Mouse (Mus musculus): ENCODE results near the gene Macrod1. TPM values are rescaled to one million over a fixed set of nuclear protein-coding genes. Genes with fewer than 3 reads are reported as not detected.

The Macrod1 gene
- polyA plus RNA-seq, 1 experiment from 2014 or later = 32.9 TPM

DNA sequence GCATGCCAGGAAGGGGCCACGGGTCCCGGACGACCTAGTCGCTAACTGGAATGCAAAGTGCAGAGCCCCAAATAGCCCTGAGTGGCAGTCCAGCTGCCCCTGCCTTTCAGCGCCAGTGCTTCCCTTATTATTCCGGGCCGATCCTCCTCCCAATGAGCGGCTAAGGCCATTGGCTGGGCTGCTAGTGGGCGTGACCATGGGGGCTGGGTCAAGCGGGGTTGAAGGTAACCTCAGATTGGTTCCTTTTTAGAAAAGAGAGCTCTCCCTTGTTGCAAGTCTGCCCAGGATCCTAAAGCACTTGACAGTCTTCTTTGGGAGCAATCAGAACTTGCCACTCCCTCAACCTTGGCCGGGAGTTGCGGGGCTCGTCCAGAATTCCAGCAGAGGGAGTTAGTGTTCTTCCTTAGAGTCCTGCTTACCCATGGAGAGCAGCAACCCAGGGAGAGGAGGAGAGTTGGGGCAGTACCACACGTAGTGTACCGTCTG, 1.2 kb downstream of the Macrod1 start:
- under 1% methylated on average over 15 of the region's 15 CpGs for WGBS
- peak overlapping the region; percentile 84 for H3K9ac ChIP-seq
- H3K4me2 ChIP-seq = peak overlapping the region; percentile 100
- peak; percentile 51; the same call in 1 of the 2 replicates for ATAC-seq (ENCODE audit: extremely low read depth, insufficient number of reproducible peaks, low FRiP score, low TSS enrichment)
- peak overlapping the region; percentile 76 for H3K4me3 ChIP-seq
- no peaks in the 10 kb centered on the region for H3K9me3 ChIP-seq
- H3K27ac ChIP-seq (replicated peaks) = peak overlapping the region; percentile 87
- no peaks in the 10 kb centered on the region for H3K36me3 ChIP-seq
- H3K27me3 ChIP-seq (replicated peaks) = no peaks in the 10 kb centered on the region
- H3K4me1 ChIP-seq = peaks cover 38% of the 10 kb centered on the region

DNA sequence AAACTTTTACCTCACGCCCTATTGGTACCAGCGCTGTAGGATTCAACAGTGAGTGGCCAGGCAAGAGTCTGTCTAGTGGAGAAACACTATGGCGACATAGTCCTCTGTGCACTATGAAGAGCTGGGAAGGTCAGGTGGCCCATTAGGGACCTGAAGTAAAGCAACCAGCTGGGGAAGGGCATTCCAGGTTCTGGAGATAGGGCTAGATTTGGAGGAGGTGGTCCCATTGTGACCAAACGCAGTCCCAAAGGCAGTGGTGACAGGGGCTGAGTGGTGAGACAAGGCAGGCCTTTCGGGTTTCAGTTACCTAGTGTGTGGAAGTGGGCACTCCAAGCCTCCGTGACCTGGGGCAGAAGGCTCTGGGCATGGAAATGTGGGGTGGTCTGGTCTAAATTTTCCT, 1.9 kb downstream of the Macrod1 start:
- whole genome bisulfite sequencing = 45% methylated on average over 6 of the region's 6 CpGs
- H3K4me1 ChIP-seq = peaks cover 38% of the 10 kb centered on the region
- no peaks in the 10 kb centered on the region for H3K9me3 ChIP-seq
- no peaks in the 10 kb centered on the region for H3K27me3 ChIP-seq (replicated peaks)
- ATAC-seq (ENCODE audit: extremely low read depth, insufficient number of reproducible peaks, low FRiP score, low TSS enrichment) = no peak
- peak overlapping the region; percentile 60 for H3K9ac ChIP-seq
- H3K4me2 ChIP-seq = peak overlapping the region; percentile 100
- peak overlapping the region; percentile 87 for H3K27ac ChIP-seq (replicated peaks)
- H3K4me3 ChIP-seq = peak overlapping the region; percentile 76
- no peaks in the 10 kb centered on the region for H3K36me3 ChIP-seq

GRCm38 (mm10) chr19:7062110-7062509, 5.5 kb downstream of the Macrod1 start:
- no peak overlapping the region for H3K4me2 ChIP-seq
- 80% methylated on average over 5 of the region's 5 CpGs for WGBS

DNA sequence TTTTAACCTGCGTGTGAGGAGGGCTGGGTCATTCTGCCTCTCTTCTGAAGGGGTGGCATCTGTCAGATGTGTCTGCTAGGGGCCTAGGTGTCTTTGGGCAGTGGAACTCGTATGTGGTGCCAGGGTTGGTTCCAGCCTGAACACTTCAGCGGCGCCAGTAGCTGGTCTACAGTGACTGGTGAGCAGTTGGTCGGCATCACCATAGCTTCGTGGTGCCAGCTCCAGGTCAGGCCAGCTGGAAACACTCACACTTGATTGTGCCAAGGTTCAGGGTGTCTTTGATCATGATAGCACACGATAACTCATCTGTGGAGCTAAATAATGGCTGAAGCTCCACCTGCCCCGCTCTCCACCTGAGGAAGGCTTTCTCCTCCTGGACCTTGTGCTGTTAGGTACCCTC, 6.3 kb downstream of the Macrod1 start:
- no peak overlapping the region for H3K27ac ChIP-seq (replicated peaks)
- peaks cover 21% of the 10 kb centered on the region for H3K4me1 ChIP-seq
- no peaks in the 10 kb centered on the region for H3K36me3 ChIP-seq
- H3K4me3 ChIP-seq = no peak overlapping the region
- no peak overlapping the region for H3K4me2 ChIP-seq
- no peak overlapping the region for H3K9ac ChIP-seq
- peaks cover 19% of the 10 kb centered on the region for H3K27me3 ChIP-seq (replicated peaks)
- H3K9me3 ChIP-seq = no peaks in the 10 kb centered on the region
- ATAC-seq (ENCODE audit: extremely low read depth, insufficient number of reproducible peaks, low FRiP score, low TSS enrichment) = no peak
- 86% methylated on average over 8 of the region's 8 CpGs for WGBS

More at GRCm38 (mm10) chr19:7062110-7062509, 5.5 kb downstream of the Macrod1 start:
- H3K36me3 ChIP-seq = no peaks in the 10 kb centered on the region
- no peak overlapping the region for H3K9ac ChIP-seq
- H3K9me3 ChIP-seq = no peaks in the 10 kb centered on the region
- no peak overlapping the region for H3K27ac ChIP-seq (replicated peaks)
- H3K4me3 ChIP-seq = no peak overlapping the region
- H3K27me3 ChIP-seq (replicated peaks) = peaks cover 11% of the 10 kb centered on the region
- H3K4me1 ChIP-seq = peaks cover 28% of the 10 kb centered on the region
- ATAC-seq (ENCODE audit: extremely low read depth, insufficient number of reproducible peaks, low FRiP score, low TSS enrichment) = no peak

- H3K4me3 ChIP-seq = no peak overlapping the region
- H3K9me3 ChIP-seq = no peaks in the 10 kb centered on the region
- no peaks in the 10 kb centered on the region for H3K36me3 ChIP-seq
- ATAC-seq (ENCODE audit: extremely low read depth, insufficient number of reproducible peaks, low FRiP score, low TSS enrichment) = no peak
- H3K9ac ChIP-seq = no peak overlapping the region
- no peak overlapping the region for H3K4me2 ChIP-seq
- 7% methylated on average over 3 of the region's 3 CpGs for WGBS
- no peak overlapping the region for H3K27ac ChIP-seq (replicated peaks)
- peaks cover 22% of the 10 kb centered on the region for H3K4me1 ChIP-seq
- H3K27me3 ChIP-seq (replicated peaks) = peaks cover 32% of the 10 kb centered on the region
Observed at GRCm38 (mm10) chr19:7064571-7064970, 8.0 kb downstream of the Macrod1 start.

DNA sequence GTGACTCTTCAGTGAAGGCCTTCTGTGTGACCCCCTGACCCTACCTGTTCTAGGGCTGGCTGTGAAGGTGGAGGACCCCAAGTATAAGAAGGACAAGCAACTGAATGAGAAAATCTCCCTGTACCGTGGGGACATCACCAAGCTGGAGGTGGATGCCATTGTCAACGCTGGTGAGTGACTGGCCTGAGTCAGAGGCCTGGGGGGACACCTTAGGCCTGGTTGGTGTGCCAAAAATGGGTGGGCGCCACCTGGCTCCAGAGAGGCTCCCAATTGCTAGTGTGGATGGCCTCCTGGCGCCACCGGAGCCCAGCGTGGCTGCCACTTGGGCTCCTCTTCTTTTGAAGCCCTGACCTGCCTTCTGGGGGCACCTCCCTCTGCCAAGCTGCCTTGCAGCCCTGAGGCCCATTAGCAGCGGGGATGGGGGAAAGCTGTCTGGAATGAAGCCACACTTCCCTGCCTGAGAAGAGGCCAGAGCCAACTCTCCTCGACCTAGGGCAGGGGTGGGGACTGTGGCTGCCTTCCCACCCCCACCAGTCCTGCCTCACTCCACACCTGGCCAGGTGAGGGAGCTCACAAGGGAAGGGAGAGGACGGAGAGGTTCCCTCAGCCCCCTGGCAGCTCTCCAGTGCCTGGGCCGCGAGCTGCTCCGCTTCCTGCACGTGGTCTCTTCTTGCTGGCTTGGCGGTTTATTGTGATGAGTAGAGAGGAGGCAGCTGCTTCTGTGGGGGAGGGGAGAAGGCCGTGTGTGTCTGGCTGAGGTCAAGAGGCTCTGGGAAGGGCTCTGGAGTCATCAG, 9.6 kb downstream of the Macrod1 start:
- WGBS = 31% methylated on average over 15 of the region's 15 CpGs
- Histone ChIP-seq H3K9me3 (no peaks in the 10 kb centered on the region), H3K4me3 (no peak overlapping the region), H3K4me2 (peak overlapping the region; percentile 36), H3K9ac (peak overlapping the region; percentile 63), H3K4me1 (peaks cover 33% of the 10 kb centered on the region), H3K36me3 (no peaks in the 10 kb centered on the region), H3K27ac (replicated peaks) (peak overlapping the region; percentile 33; the same call in 1 of the 2 replicates), H3K27me3 (replicated peaks) (peaks cover 41% of the 10 kb centered on the region)
- no peak for ATAC-seq (ENCODE audit: extremely low read depth, insufficient number of reproducible peaks, low FRiP score, low TSS enrichment)

DNA sequence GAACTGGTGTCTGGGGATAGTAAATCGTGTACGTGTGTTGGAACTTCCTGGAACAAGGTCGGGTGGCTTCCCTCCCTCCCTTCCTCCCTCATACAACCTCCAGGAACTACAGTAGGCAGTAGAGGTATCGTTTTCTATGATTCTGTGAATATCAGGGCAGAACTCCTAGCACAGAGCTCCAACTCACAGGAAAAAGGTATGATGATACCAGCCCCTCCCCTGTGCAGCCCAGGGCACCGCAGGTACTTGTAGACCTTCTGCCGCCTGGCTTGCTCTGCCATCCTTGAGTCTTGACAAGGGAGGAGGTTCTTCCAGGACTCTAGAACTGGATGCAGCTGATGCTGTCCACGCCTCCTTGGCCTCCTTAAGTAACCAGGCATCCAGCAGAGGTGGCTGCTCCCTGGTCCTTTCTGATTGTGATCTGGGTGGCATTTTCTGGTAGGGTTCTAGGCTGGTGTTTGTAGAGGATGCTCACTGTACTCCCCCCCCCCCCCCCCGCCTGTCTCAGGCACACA, 10.3 kb downstream of the Macrod1 start:
- H3K4me1 ChIP-seq = peaks cover 33% of the 10 kb centered on the region
- H3K9ac ChIP-seq = peak overlapping the region; percentile 63; the same call in 1 of the 2 replicates
- no peak overlapping the region for H3K4me3 ChIP-seq
- no peak for ATAC-seq (ENCODE audit: extremely low read depth, insufficient number of reproducible peaks, low FRiP score, low TSS enrichment)
- H3K36me3 ChIP-seq = no peaks in the 10 kb centered on the region
- peaks cover 48% of the 10 kb centered on the region for H3K27me3 ChIP-seq (replicated peaks)
- H3K4me2 ChIP-seq = peak overlapping the region; percentile 36
- H3K9me3 ChIP-seq = no peaks in the 10 kb centered on the region
- peak overlapping the region; percentile 33; the same call in 1 of the 2 replicates for H3K27ac ChIP-seq (replicated peaks)
- 38% methylated on average over 7 of the region's 8 CpGs for WGBS

GRCm38 (mm10) chr19:7067344-7068050, 10.9 kb downstream of the Macrod1 start:
- 35% methylated on average over 20 of the region's 20 CpGs for WGBS
- no peak overlapping the region for H3K27ac ChIP-seq (replicated peaks)

DNA sequence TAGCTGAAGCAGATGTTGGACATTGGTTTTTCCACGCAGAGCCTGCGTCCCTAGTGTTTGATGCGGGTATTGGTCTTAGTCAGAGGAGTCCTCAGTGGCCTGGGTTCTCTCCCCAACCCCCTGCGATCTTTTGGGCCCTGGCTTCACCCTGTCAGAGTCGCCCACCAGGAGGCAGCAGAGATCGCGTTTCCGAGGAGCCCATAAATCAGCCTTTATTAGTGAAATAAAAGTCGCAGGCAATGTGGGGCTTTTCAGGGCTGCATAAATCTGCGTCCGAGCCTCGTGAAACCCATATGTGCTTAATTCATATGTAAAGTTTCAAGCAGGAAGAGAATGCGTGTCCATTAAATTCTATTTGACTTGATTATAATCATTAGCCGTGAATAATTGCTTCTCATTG, 11.5 kb downstream of the Macrod1 start:
- H3K9me3 ChIP-seq = no peaks in the 10 kb centered on the region
- no peak overlapping the region for H3K4me2 ChIP-seq
- H3K4me1 ChIP-seq = peaks cover 46% of the 10 kb centered on the region
- H3K36me3 ChIP-seq = no peaks in the 10 kb centered on the region
- 8% methylated on average over 14 of the region's 14 CpGs for WGBS
- H3K27me3 ChIP-seq (replicated peaks) = peaks cover 55% of the 10 kb centered on the region
- no peak overlapping the region for H3K27ac ChIP-seq (replicated peaks)
- no peak; the same call in 1 of the 2 replicates for ATAC-seq (ENCODE audit: extremely low read depth, insufficient number of reproducible peaks, low FRiP score, low TSS enrichment)
- H3K4me3 ChIP-seq = no peak overlapping the region
- no peak overlapping the region for H3K9ac ChIP-seq

More at GRCm38 (mm10) chr19:7067344-7068050, 10.9 kb downstream of the Macrod1 start:
- Histone ChIP-seq H3K4me1 (peaks cover 39% of the 10 kb centered on the region), H3K27me3 (replicated peaks) (peaks cover 54% of the 10 kb centered on the region), H3K9me3 (no peaks in the 10 kb centered on the region), H3K36me3 (no peaks in the 10 kb centered on the region), H3K9ac (no peak overlapping the region), H3K4me3 (no peak overlapping the region), H3K4me2 (no peak overlapping the region)
- no peak for ATAC-seq (ENCODE audit: extremely low read depth, insufficient number of reproducible peaks, low FRiP score, low TSS enrichment)

DNA sequence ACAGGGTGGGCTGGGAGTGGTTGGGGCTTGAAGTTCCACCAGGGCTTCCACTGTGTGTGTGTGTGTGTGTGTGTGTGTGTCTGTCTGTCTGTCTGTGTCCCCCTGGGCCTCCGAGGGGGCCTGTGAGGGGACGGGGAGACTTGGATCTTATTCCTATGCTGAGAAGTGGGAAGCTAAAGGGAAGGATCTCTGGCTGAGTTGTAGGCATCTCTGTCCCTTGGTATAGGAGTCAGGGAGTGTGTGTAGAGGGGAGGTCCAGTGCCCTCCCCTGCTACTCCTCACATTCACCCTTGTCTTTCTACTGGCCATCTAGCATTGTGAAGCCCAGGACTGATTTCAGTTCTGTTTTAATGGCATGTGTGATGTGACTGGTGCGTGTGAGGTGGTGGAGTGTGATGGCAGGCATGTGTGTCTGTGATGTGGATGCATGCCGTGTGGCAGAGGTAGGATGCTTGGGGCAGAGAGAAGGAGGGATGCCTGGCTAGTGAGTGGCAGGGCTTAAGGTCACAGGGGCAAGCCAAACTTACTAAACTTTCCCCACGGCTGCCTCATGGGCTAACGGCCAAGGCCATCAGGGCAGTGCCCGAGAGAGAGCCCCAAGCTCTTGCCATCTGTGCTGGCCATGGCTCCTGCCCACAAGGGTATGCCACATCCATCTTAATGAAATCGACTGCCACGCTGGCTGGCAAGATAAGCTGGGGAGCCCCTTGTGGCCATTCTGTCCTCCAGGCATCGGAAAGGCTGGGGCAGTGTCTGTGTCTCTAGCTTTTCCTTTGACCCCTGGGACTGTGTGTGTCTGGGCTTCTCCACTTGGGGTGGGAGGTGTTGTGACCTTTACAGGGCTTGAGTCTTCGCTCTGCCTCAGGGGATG, 12.3 kb downstream of the Macrod1 start:
- ATAC-seq (ENCODE audit: extremely low read depth, insufficient number of reproducible peaks, low FRiP score, low TSS enrichment) = no peak
- Histone ChIP-seq H3K4me1 (peaks cover 50% of the 10 kb centered on the region), H3K4me2 (no peak overlapping the region), H3K9ac (0 out of 2 replicates have a peak overlapping the region, but pooled peaks have one; percentile 39), H3K27me3 (replicated peaks) (peaks cover 55% of the 10 kb centered on the region), H3K4me3 (no peak overlapping the region), H3K36me3 (no peaks in the 10 kb centered on the region), H3K27ac (replicated peaks) (no peak overlapping the region), H3K9me3 (no peaks in the 10 kb centered on the region)
- WGBS = 65% methylated on average over 11 of the region's 11 CpGs
